Mouse (Mus musculus) ES-Bruce4 (cell line): ENCODE measurements around the gene Dera.

Source experiments
- CTCF ChIP-seq: IDR thresholded peaks from one replicate; pipeline ENCODE4 v1.8.1; 2011; ENCODE audit warnings: low read depth, low read length
- POLR2A ChIP-seq: IDR thresholded peaks from one replicate; pipeline ENCODE4 v1.8.1; 2011; ENCODE audit warnings: low read length; ENCODE audit not compliant: insufficient read depth

GRCm38 (mm10) chr6:137789658-137790057 is 35.3 kb downstream of the Dera start:
- TF ChIP-seq POLR2A: no peak
- TF ChIP-seq CTCF: no peak
